ENCODE assay signal across 18 mouse cellular contexts in the genomic region with DNA sequence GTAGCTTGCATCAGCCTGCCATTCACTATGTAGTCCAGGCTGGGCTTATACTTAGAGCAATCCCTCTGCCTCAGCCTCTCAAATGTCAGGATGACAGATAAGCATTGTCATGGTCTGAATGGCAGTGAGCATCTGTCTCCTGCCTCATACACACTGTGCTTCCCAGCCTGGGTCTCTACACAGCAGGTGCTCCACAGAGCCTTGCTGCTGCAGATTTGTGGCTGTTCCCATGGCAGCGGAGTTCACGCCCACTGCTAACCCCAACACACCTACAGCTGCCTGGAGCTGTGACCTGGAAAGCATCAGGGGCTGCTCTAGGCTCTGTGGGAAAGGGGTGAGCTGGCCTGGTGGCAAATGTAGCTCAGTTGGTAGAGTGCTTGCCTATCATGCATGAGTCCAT. TPM values are rescaled to one million over a fixed set of nuclear protein-coding genes. Genes with fewer than 3 reads are reported as not detected.
"Had no signal": no experiment of that assay in that cellular context is flagged by ENCODE, and none has a peak within 500 bp of the region (broad histone marks: within the 10 kb centered on the region; RNA-seq: fewer than 3 reads in every experiment).

No protein-coding gene starts in this region.

- H3K9me3 ChIP-seq: intestine, embryonic 15.5 days; stomach, embryonic 15.5 days had no signal

- H3K4me2 ChIP-seq: intestine, embryonic 15.5 days; kidney, embryonic 15.5 days; limb, embryonic 13.5 days; midbrain, embryonic 12.5 days; neural tube, embryonic 12.5 days; stomach, embryonic 15.5 days had no signal

- ATAC-seq: intestine, embryonic 15.5 days; lung, postnatal 0 days had no signal

- DNase-seq: kidney, adult 2 months; kidney, postnatal 25 days; layer of hippocampus, postnatal 36 days; left cerebral cortex, postnatal 4 days; lung, adult 2 months; lung, postnatal 36 days; right cerebral cortex, postnatal 14 days had no signal

- H3K27me3 ChIP-seq: intestine, embryonic 15.5 days; kidney, embryonic 15.5 days; limb, embryonic 13.5 days; midbrain, embryonic 12.5 days; neural tube, embryonic 12.5 days; stomach, embryonic 15.5 days had no signal

- H3K36me3 ChIP-seq: intestine, embryonic 15.5 days; kidney, embryonic 15.5 days; limb, embryonic 13.5 days; midbrain, embryonic 12.5 days; neural tube, embryonic 12.5 days; stomach, embryonic 15.5 days had no signal

- H3K4me1 ChIP-seq: intestine, embryonic 15.5 days; kidney, embryonic 15.5 days; limb, embryonic 13.5 days; midbrain, embryonic 12.5 days; neural tube, embryonic 12.5 days had no signal

- H3K4me3 ChIP-seq: intestine, embryonic 15.5 days; kidney, embryonic 15.5 days; limb, embryonic 13.5 days; midbrain, embryonic 12.5 days; neural tube, embryonic 12.5 days; stomach, embryonic 15.5 days had no signal

RNA-seq across cellular contexts. Expression of a gene that starts 19.5 kb away (rescaled TPM):
- total RNA-seq: layer of hippocampus, postnatal 36 days; left cerebral cortex, postnatal 10 days; left cerebral cortex, postnatal 4 days; liver, adult 2 months; megakaryocyte progenitor cell, adult 5-6 weeks; midbrain, postnatal 0 days had no signal
- polyA plus RNA-seq: intestine, embryonic 15.5 days; kidney, embryonic 15.5 days; limb, embryonic 13.5 days; liver, adult 2 months; lung, postnatal 0 days; midbrain, embryonic 12.5 days; midbrain, postnatal 0 days; stomach, embryonic 15.5 days had no signal
